Mouse (Mus musculus): Measurements from ENCODE around the gene Ttll11.

Ttll11 gene

DNA sequence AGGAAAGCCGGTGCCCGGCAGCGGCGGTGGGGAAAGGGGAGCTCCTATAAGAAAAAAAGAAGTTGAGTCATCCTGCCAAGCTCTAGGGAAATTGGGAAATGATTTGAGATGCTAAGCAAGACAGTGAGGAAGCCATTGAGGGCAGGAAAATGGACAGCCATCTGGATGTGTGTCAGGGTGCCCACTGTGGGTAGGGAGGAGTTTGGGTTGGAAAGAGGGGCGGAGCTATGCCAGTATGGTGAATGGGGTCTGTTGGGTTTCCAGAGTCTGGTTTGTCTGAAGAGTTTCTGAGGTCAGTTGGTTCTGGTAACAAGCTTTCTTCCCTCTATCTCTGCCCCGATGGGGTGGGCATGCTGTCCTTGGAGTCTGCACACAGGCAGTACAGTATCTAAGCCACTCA is 256.4 kb downstream of the Ttll11 start:
- DNase-seq (ENCODE audit: low spot score), result no peak

DNA sequence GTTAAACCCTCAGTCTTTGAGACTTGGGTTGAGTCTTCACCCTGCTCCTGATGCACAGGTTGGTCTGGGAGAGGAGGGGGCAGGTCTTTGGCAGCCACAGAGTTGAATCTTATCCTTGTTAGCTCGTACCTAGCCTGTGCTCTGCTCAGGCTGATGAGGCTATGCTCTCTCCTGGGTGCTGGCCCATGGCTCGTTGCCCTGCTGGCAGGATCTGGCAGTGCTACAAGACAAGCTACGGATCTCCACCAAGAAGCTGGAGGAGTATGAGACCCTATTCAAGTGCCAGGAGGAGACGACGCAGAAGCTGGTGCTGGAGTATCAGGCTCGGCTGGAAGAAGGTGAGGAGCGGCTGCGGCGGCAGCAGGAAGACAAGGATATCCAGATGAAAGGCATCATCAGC is 256.9 kb downstream of the Ttll11 start:
- no peak for DNase-seq (ENCODE audit: low spot score)

DNA sequence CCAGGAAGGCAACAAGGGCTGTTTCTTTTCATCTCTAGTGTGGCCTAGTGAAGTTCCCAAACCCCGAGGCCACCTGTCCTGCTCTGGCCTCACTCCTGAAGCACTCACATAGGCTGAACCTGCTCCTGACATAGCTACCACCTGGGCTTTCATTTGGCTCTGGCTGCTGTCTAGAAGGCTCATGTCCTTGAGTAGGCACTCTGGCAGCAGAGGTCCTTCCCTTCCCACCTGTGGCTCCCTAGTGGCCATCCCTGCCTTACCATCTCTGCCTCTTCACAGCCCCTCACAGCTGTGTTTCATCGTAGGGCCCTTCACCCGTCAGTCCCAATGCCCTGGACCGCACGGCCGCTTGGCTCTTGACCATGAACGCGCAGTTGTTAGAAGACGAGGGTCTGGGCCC is 258.8 kb downstream of the Ttll11 start:
- DNase-seq (ENCODE audit: low spot score), result no peak

DNA sequence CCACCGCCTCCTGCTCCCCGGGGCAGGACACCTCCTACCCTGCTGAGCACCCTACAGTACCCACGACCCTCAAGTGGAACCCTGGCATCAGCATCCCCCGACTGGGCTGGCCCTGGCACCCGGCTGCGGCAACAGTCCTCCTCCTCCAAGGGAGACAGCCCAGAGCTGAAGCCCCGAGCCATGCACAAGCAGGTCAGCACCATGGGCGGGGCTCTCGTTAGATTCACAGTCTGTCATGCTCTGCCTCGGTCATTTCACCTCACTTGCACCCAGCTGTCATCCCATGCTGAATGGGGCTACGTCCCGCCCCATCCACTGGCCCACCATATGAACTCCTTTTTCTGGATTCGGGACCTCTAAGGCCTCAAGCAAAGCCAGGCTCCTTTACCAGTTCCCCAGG is 259.2 kb downstream of the Ttll11 start:
- no peak for DNase-seq (ENCODE audit: low spot score)

DNA sequence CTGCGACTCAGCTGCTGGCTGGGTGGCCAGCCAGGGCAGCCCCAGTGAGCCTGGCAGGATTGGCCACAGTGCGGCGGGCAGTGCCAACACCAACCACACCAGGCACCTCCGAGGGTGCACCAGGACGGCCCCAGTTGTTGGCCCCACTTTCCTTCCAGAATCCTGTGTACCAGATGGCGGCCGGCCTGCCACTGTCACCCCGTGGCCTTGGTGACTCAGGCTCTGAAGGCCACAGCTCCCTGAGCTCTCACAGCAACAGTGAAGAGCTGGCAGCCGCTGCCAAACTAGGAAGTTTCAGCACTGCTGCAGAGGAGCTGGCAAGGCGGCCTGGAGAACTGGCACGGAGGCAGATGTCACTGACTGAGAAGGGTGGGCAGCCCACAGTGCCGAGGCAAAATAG is 259.6 kb downstream of the Ttll11 start:
- no peak for DNase-seq (ENCODE audit: low spot score)

DNA sequence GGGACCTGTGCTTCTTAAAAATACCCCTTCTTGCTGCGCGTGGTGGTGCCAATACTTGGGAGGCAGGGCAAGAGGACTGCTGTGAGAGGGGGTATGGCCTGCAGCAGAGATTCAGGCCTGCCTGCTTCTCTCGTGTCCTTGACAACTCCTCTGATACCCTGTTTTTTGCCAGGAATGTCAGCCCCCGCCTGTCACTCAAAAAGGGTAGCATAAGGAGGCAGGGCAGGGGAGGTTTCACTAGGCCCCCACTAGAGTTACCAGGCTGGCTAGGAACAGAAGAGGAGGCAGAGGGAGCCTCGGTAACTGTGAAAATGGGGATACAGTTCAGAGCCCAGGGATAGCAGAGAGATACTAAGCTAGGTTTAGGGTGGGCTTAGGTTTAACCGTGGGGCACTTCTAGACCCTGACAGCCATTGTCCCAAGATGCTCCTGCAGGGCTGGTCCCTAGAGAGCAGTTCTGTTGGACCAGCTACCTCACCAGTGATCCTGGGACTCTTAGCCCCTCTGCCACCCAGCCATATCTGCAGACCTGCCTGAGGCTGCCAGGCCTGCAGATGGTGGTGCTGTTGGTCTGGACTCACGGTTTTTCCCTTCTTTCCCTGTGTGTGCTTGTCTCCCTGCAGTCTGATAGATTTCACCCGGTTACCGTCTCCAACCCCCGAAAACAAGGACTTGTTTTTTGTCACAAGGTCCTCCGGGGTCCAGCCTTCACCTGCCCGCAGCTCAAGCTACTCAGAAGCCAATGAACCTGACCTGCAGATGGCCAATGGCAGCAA is 260.3 kb downstream of the Ttll11 start:
- no peak for DNase-seq (ENCODE audit: low spot score)

DNA sequence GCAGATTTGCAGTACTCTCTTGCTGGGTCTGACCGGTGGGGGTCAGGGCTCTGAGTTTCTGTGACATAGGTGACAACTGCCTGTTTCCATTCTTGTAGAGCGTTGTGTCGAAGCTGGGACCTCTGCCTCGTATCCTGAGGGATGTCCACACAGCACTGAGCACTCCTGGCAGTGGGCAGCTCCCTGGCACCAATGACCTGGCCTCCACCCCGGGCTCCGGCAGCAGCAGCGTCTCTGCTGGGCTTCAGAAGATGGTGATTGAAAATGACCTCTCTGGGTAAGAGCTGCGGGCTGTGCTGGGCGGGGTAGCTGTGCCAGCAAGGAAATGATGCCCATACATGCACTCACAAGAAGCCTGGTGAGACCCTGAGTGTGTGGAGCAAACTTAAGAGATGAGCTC is 261.1 kb downstream of the Ttll11 start:
- DNase-seq (ENCODE audit: low spot score), result no peak

DNA sequence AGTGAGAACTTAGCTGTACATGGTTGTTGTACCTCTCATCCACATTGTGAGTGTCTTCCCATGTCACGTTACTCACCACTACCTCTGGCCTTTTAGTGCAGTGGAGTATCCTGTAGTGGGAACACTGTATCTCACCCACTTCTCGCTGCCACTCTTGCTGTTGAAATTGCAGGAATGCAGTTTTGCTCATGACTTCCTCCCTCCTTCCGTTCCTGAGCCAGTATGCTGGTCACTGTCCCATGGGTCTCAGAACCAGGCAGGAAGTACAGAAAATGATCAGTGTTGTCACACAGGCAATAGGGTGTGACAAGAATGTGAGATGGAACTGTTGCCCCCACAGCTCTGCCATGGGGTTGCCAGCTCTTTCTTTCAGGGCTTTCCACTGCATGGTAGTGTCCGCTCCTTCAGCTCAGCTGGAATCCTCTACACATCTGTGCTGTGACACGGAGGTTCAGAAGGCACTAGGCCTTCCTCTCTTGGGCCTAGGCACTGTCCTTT is 261.7 kb downstream of the Ttll11 start:
- no peak for DNase-seq (ENCODE audit: low spot score)

DNA sequence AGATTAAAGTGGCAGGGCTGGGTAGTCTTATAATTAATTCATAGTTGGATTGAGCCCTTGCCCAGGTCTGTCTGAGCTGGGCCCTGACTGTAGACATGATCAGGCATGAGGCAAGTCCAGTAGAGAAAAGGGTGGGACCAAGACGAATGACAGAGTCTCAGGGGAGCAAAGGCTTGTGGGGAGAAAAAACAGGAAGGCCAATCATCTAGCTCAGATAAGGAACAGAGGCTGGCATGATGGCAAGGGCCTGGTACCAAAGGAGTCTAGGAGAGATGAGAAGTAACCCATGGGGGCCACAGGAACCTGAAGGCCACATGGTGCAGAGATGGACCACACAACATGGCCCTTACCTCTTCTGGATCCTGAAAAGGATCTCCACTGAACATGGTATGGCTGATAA is 263.5 kb downstream of the Ttll11 start:
- DNase-seq (ENCODE audit: low spot score), result no peak

DNA sequence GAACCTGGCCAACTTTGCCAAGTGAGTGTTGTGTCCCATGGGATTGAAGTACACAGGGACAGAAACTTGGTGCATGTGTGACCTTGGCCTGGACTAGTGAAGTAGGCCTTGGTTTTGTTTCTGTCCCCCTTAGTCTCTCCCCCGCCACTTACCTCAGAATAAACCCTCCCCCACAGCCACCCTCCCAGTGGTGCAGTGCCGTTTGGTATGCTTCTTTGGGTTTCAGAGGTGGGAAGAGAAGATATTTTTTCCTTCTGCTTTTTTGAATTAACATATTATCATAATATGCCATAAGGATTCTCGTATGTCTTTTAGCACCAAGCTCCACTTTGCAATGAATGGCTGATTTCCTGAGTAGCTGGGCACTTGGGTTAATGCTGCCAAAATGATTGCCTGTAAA is 264.2 kb downstream of the Ttll11 start:
- no peak for DNase-seq (ENCODE audit: low spot score)

DNA sequence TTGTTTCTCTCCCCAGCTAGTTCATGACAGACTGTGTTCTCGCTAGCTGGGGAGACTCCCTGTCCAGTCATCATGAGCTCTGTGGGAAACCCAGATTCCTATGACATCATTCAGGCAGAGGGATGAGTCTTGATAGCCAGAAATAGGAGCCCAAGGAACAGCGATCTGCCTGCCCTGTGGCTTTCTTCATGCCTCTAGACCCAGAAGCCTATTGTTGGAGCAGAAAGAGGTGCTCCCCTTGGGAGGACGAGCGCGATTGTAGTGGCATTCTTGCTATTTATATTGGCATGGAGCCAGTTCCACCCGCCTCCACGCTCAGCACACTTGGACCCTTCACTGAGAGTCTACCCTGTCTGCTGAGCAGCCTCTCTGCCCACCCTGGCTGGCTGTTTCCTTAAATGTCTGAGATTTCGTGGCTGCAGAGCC is 265.0 kb downstream of the Ttll11 start:
- DNase-seq (ENCODE audit: low spot score), result no peak

DNA sequence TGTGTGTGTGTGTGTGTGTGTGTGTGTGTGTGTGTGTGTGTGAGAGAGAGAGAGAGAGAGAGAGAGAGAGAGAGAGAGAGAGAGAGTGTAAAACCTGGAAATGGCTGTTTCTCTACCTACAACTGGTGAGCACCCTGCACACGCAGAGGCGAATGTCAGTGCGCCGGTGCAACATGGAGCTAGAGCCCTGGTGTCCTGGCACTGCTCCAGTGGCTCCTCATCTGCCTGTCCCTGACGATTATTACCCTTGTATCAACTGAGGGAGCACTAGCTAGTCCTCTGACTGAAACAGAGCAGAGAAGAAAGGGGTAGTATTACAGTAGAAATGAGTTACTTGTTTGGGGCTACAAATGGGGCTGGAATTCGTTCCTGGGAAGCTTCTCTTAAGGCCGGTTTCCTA is 266.3 kb downstream of the Ttll11 start:
- DNase-seq (ENCODE audit: low spot score), result no peak

DNA sequence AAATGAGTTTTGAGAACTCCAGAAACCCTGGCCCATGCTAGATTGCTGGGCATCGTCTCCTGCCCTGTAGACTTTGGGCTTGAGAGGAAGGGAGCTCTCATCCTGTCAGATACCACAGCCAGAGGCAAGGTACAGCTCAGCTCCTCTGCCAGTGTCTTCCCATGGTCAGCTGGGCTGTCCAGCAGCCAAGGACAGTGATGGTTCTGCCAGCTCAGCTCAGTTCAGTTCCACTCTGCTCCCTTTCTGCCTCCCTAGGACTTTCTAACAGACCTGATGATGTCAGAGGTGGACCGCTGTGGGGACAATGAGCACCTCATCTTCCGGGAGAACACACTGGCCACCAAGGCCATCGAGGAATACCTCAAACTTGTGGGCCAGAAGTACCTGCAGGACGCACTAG is 267.1 kb downstream of the Ttll11 start:
- no peak for DNase-seq (ENCODE audit: low spot score)

DNA sequence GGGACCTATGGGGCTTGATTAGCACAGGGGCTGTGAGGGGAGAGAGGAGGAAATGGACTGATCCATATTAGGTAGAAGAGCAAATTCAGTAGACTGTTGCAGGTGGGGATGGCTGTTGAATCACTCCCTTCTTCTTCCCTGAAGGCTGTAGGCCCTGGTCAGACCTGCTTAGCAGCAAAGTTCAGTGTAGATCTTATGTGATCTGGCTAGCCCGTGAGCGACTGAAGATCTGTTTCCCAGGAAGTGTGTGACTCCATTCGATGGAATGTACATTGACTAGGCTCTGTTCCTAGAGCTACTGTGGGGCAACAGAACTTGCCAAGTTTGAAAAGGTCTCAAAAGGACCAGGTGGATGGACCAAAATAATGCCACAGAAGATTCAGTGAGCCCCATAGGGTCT is 276.5 kb downstream of the Ttll11 start:
- DNase-seq (ENCODE audit: low spot score), result no peak

DNA sequence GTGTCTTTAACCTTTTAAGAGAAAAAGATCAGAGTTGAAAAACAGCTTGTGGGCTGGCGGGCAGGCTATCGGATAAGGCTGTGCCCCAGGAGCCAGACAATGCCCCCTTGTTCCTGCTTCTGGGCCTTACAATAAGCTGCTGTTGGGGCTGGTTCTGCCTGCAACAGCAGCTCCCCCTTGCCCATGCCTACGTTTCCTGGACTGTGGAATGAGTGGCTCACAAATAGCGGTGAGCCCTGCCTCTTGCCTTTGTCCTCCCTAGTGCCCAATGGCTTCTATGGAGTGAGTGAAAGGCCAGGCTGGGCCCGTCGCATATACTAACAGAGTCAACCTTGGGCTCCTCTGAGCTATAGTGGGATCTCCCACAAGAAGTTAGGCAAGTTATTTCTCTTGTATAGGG is 277.1 kb downstream of the Ttll11 start:
- peak; percentile 41 for DNase-seq (ENCODE audit: low spot score)

DNA sequence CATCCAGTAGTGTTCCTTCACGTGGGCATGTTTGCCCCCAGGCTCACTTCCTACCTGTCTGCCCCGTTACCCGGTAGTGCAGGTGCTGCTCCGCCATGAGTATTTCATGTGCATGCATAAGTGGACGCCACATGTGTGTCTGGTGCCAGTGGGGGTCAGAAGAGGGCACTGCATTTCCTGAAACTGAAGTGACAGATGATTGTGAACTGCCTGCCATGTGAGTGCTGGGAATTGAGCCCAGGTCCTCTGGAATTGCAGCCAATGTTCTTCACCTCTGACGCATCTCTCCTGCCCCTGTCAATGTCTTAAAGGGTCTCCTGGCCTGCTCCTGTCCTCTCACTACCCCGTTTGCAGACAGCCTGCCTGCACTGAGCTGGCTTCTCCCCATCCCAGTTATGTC is 277.7 kb downstream of the Ttll11 start:
- no peak for DNase-seq (ENCODE audit: low spot score)
